Mouse (Mus musculus): Measurements from ENCODE around the gene Them7. TPM values are rescaled to one million over a fixed set of nuclear protein-coding genes. Genes with fewer than 3 reads are reported as not detected.

The Them7 gene
- total and polyA plus RNA-seq, 2 experiments, result 21.8 to 45.9 TPM

DNA sequence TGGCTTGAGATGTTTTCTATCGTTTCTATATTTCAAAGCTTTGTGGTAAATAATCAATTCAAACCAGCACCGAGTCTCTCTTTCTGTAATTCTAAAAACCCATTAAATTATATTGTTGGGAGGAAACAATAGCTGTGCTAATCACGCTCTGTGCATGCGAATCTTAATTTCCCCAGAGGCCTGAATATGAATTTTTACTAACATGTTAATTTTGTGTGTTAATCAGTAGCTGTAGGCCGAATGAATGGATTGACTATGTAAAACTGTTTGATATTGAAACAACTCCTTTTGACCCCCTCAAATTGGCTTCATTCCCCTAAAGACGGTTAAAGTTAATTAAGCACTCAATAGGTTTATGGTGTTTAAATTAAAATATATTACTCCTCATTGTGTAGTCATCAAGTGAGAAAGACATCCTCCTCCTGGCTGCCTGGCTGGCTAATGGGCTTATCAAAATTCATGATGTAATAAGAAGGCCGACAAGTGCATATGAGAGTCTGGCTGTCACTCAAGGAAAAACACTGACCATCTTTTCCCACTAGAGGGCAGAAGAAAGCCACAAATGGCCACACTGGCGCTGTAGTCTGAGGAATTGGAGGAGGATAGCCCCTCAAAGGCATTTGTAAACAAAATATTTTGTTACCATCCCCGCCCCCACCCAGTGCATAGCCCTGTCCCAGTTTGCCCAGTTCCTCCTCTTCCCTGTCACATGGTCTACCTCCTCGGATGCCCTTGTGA, 110.0 kb downstream of the Them7 start:
- Histone ChIP-seq H3K36me3 (ENCODE audit: control insufficient read depth, insufficient read depth, low read length) (no peaks in the 10 kb centered on the region), H3K27ac (replicated peaks; ENCODE audit: insufficient read depth, low read depth, low read length) (no peak overlapping the region), H3K4me1 (ENCODE audit: control insufficient read depth, insufficient read depth, low read length) (no peaks in the 10 kb centered on the region; the same call in 1 of the 2 replicates), H3K27me3 (ENCODE audit: control insufficient read depth, insufficient read depth, low read length) (no peaks in the 10 kb centered on the region), H3K4me3 (ENCODE audit: insufficient read depth, low read depth, low read length) (no peak overlapping the region), H3K79me2 (ENCODE audit: control insufficient read depth, insufficient read depth, low read length) (no peaks in the 10 kb centered on the region), H3K9ac (ENCODE audit: low read depth, low read length) (no peak overlapping the region)
- TF ChIP-seq CTCF (IDR thresholded peaks at IDR 0.05; ENCODE audit: low read depth, low read length) (peak; percentile 47), POLR2A (IDR thresholded peaks at IDR 0.05; ENCODE audit: extremely low read depth, insufficient read depth, low read length) (no peak)
- peak; percentile 26 for DNase-seq (ENCODE audit: extremely low read depth, low read depth, low spot score)
- 61% methylated on average over 10 of the region's 10 CpGs for WGBS

DNA sequence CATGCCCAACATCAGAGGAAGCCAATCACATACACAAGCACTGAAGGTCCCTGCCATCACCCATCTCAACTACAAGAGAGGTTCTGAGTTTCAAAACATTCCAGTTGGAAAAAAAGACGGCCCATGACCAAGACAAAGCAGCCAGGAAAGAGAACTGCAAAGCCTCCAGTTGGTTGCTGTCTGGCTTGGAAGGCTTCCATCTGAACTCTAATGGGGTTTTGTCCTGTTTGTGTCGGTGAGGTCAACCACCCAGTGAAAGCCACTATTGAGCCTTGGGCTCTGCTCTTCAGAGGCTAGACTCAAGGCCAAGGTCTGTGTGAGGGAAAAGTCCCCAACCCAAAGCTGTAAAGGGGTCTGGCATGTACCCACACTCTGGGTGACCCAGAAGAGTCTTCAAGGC, 111.5 kb downstream of the Them7 start:
- TF ChIP-seq CTCF (IDR thresholded peaks at IDR 0.05; ENCODE audit: low read depth, low read length), result no peak
- no peak for TF ChIP-seq POLR2A (IDR thresholded peaks at IDR 0.05; ENCODE audit: extremely low read depth, insufficient read depth, low read length)
- Histone ChIP-seq H3K4me1 (ENCODE audit: control insufficient read depth, insufficient read depth, low read length) (no peaks in the 10 kb centered on the region; the same call in 1 of the 2 replicates), H3K27me3 (ENCODE audit: control insufficient read depth, insufficient read depth, low read length) (no peaks in the 10 kb centered on the region), H3K27ac (replicated peaks; ENCODE audit: insufficient read depth, low read depth, low read length) (no peak overlapping the region), H3K36me3 (ENCODE audit: control insufficient read depth, insufficient read depth, low read length) (no peaks in the 10 kb centered on the region), H3K4me3 (ENCODE audit: insufficient read depth, low read depth, low read length) (no peak overlapping the region), H3K79me2 (ENCODE audit: control insufficient read depth, insufficient read depth, low read length) (no peaks in the 10 kb centered on the region), H3K9ac (ENCODE audit: low read depth, low read length) (no peak overlapping the region)
- WGBS, result 23% methylated on average over 2 of the region's 2 CpGs
- peak; percentile 29 for DNase-seq (ENCODE audit: extremely low read depth, low read depth, low spot score)

DNA sequence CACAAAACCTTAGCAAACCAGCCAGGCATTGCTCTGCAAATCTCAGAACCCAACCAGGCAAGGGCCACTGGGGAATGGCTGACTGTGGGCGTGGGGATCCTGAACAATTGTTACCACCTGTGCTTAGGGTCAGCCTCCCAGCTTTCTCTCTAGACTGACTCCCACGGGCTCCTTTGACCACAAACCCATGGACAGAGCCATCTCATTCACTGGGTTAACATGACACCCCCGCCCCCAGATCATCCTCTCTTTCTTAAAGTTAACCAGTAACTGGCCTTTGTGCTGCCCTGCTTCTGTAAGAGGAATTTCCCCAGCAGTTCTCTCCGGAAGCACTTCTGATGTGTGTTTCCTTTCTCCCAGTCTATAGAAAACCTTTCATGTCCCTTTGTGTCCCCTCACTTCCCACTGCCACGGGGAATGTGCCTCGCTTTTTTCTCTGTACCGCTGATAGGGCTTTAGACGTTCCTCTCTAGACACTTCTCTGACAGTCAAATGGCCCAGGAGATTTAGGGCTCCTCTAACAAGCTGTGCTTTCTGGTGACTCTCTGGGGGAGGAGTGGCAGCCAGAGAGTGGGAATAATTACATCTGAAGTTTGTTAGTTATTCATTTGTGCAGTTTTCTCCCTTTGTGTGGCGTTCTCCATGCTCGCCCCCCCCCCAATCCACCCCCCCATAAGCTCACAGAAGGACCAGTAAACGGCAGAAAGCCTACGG, 112.4 kb downstream of the Them7 start:
- no peak for DNase-seq (ENCODE audit: extremely low read depth, low read depth, low spot score)
- TF ChIP-seq CTCF (IDR thresholded peaks at IDR 0.05; ENCODE audit: low read depth, low read length), result no peak
- no peak for TF ChIP-seq POLR2A (IDR thresholded peaks at IDR 0.05; ENCODE audit: extremely low read depth, insufficient read depth, low read length)
- 52% methylated on average over 12 of the region's 12 CpGs for WGBS

DNA sequence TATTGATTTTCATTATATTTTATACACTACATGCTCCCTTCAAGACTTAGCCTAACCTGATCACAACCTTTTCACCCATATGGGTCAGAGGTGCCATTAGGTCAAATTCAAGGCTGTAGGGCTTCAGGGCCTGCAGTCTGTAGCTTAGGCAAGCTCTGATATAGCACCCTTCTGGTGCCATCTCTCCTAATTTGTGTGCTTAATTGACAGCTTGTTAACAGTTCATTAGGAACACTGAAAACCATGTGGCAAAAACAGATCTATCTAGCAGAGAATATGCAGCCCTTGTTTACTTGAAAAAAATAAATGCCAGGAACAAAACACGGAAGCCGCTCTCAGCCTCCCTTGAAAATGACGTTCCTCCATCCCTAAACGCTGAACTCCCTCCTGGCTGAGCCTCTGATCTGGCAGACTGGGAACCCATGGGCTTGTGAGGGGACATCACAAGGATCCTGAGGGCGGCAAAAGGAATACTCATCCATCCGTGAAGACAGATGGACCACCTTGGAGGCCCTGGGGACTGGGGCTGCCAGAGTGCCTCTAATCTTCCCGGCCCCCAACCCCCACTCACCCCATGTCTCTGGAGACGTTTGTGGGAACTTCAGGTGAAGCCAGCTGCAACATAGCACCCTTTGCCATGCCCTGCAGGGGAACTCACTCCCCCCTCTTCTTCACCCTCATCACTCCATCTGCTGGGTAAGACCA, 113.2 kb downstream of the Them7 start:
- Histone ChIP-seq H3K27ac (replicated peaks; ENCODE audit: insufficient read depth, low read depth, low read length) (no peak overlapping the region), H3K36me3 (ENCODE audit: control insufficient read depth, insufficient read depth, low read length) (no peaks in the 10 kb centered on the region), H3K4me3 (ENCODE audit: insufficient read depth, low read depth, low read length) (no peak overlapping the region), H3K79me2 (ENCODE audit: control insufficient read depth, insufficient read depth, low read length) (no peaks in the 10 kb centered on the region), H3K9ac (ENCODE audit: low read depth, low read length) (no peak overlapping the region), H3K27me3 (ENCODE audit: control insufficient read depth, insufficient read depth, low read length) (no peaks in the 10 kb centered on the region), H3K4me1 (ENCODE audit: control insufficient read depth, insufficient read depth, low read length) (no peaks in the 10 kb centered on the region; the same call in 1 of the 2 replicates)
- no peak for DNase-seq (ENCODE audit: extremely low read depth, low read depth, low spot score)
- 77% methylated on average over 8 of the region's 8 CpGs for WGBS
- TF ChIP-seq CTCF (IDR thresholded peaks at IDR 0.05; ENCODE audit: low read depth, low read length), result no peak
- no peak for TF ChIP-seq POLR2A (IDR thresholded peaks at IDR 0.05; ENCODE audit: extremely low read depth, insufficient read depth, low read length)

More for the DNA sequence above, 112.4 kb downstream of the Them7 start:
- Histone ChIP-seq H3K36me3 (ENCODE audit: control insufficient read depth, insufficient read depth, low read length) (no peaks in the 10 kb centered on the region), H3K79me2 (ENCODE audit: control insufficient read depth, insufficient read depth, low read length) (no peaks in the 10 kb centered on the region), H3K4me1 (ENCODE audit: control insufficient read depth, insufficient read depth, low read length) (no peaks in the 10 kb centered on the region; the same call in 1 of the 2 replicates), H3K9ac (ENCODE audit: low read depth, low read length) (no peak overlapping the region), H3K27ac (replicated peaks; ENCODE audit: insufficient read depth, low read depth, low read length) (no peak overlapping the region), H3K27me3 (ENCODE audit: control insufficient read depth, insufficient read depth, low read length) (no peaks in the 10 kb centered on the region), H3K4me3 (ENCODE audit: insufficient read depth, low read depth, low read length) (no peak overlapping the region)

DNA sequence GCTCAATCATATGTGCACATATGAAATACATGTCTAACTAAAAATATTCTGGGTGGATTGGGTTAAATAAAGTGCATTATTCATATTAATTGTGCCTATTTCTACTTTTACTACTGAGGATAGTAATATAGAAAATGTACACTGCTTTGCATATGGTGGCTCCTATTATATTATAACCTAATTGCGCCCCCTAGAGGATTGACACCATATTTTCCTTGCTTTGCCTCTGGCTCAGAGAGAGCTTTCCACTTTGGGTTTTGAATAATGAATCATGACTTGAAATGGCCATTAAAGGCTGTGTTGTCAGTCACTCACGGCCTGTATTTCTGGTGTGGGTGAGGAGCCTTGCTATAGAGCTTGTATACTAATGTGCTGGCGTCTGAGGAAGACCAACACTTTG, 115.9 kb downstream of the Them7 start:
- Histone ChIP-seq H3K27ac (replicated peaks; ENCODE audit: insufficient read depth, low read depth, low read length) (no peak overlapping the region), H3K36me3 (ENCODE audit: control insufficient read depth, insufficient read depth, low read length) (no peaks in the 10 kb centered on the region), H3K4me3 (ENCODE audit: insufficient read depth, low read depth, low read length) (no peak overlapping the region), H3K27me3 (ENCODE audit: control insufficient read depth, insufficient read depth, low read length) (no peaks in the 10 kb centered on the region), H3K9ac (ENCODE audit: low read depth, low read length) (no peak overlapping the region), H3K4me1 (ENCODE audit: control insufficient read depth, insufficient read depth, low read length) (no peaks in the 10 kb centered on the region), H3K79me2 (ENCODE audit: control insufficient read depth, insufficient read depth, low read length) (no peaks in the 10 kb centered on the region)
- 66% methylated on average over 3 of the region's 3 CpGs for WGBS
- TF ChIP-seq POLR2A (IDR thresholded peaks at IDR 0.05; ENCODE audit: extremely low read depth, insufficient read depth, low read length) (no peak), CTCF (IDR thresholded peaks at IDR 0.05; ENCODE audit: low read depth, low read length) (no peak)
- DNase-seq (ENCODE audit: extremely low read depth, low read depth, low spot score), result no peak

Data from liver, adult 2 months (tissue).